Mouse (Mus musculus): ENCODE data around the gene Npas2. TPM values are rescaled to one million over a fixed set of nuclear protein-coding genes. Genes with fewer than 3 reads are reported as not detected.

Gene Npas2
- polyA plus RNA-seq, 1 experiment from 2014 or later = 0.28 TPM

DNA sequence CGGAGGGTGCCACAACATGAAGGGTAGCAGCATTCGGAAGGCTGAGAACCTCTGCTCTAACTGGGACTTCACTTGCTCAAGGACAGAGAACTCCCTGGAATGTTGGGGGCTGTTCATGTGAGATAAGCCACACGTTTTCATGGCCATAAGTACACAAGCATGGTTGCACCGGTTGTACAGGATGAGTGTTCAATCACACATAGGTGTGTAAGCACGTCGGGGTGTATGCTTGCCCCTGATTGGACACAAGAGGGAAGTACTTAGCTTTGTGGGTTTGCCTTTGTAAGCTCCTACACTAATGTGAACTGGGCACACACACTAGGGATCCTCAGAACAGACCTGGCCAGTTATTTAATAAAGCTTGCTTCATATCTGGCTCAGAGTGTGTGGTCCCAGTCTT, 204.8 kb downstream of the Npas2 start:
- Histone ChIP-seq H3K4me3 (replicated peaks) (no peak overlapping the region), H3K27me3 (no peaks in the 10 kb centered on the region), H3K36me3 (replicated peaks) (peaks cover 42% of the 10 kb centered on the region), H3K27ac (replicated peaks) (no peak overlapping the region), H3K4me1 (replicated peaks) (peaks cover 28% of the 10 kb centered on the region), H3K9me3 (replicated peaks) (0 out of 2 replicates have a peak, but pooled peaks cover 4% of the 10 kb centered on the region), H3K4me2 (no peak overlapping the region), H3K9ac (no peak overlapping the region)
- no peak for ATAC-seq (ENCODE audit: insufficient read depth)
- WGBS (ENCODE audit: insufficient replicate concordance) = 57% methylated on average over 6 of the region's 6 CpGs

- no peak overlapping the region for H3K4me3 ChIP-seq (replicated peaks)
- 79% methylated on average over 4 of the region's 4 CpGs for WGBS (ENCODE audit: insufficient replicate concordance)
- H3K4me1 ChIP-seq (replicated peaks) = peaks cover 22% of the 10 kb centered on the region
- H3K4me2 ChIP-seq = no peak overlapping the region
- H3K36me3 ChIP-seq (replicated peaks) = peaks cover 38% of the 10 kb centered on the region
- no peak overlapping the region for H3K9ac ChIP-seq
- 0 out of 2 replicates have a peak, but pooled peaks cover 4% of the 10 kb centered on the region for H3K9me3 ChIP-seq (replicated peaks)
- H3K27me3 ChIP-seq = no peaks in the 10 kb centered on the region
- no peak for ATAC-seq (ENCODE audit: insufficient read depth)
- no peak overlapping the region for H3K27ac ChIP-seq (replicated peaks)
Observed at GRCm38 (mm10) chr1:39399228-39399627, 205.7 kb downstream of the Npas2 start.

- Histone ChIP-seq H3K4me3 (replicated peaks) (no peak overlapping the region), H3K36me3 (replicated peaks) (peaks cover 37% of the 10 kb centered on the region), H3K4me1 (replicated peaks) (peaks cover 13% of the 10 kb centered on the region)
Observed at GRCm38 (mm10) chr1:39400173-39400572, 206.6 kb downstream of the Npas2 start.

DNA sequence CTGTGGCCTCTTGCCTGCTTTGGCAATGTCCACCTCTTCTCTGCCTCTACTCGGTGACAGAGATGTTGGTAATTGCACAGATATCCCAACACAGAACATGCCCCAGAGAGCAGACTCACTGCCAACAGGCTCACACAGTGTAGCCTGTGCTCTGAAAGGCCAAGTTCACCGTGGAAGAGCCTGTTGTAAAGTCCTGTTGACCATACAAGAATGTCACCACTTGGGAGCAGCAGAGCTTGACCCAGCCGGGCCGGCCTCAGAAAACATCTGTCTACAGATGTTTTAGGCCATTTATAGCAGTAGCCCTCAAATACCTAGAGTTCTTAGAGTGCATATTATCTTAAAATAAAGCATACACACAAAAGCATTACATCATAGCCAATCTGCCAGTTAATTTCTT, 213.6 kb downstream of the Npas2 start:
- no peak overlapping the region for H3K4me2 ChIP-seq
- ATAC-seq (ENCODE audit: insufficient read depth) = no peak
- no peak overlapping the region for H3K9ac ChIP-seq
- no peak overlapping the region for H3K4me3 ChIP-seq (replicated peaks)
- H3K27ac ChIP-seq (replicated peaks) = no peak overlapping the region
- H3K27me3 ChIP-seq = no peaks in the 10 kb centered on the region
- WGBS (ENCODE audit: insufficient replicate concordance) = 69% methylated on average over 4 of the region's 4 CpGs
- no peaks in the 10 kb centered on the region for H3K9me3 ChIP-seq (replicated peaks)
- peaks cover 10% of the 10 kb centered on the region for H3K36me3 ChIP-seq (replicated peaks)
- H3K4me1 ChIP-seq (replicated peaks) = peaks cover 24% of the 10 kb centered on the region

More at GRCm38 (mm10) chr1:39400173-39400572, 206.6 kb downstream of the Npas2 start:
- H3K9me3 ChIP-seq (replicated peaks) = 0 out of 2 replicates have a peak, but pooled peaks cover 4% of the 10 kb centered on the region
- no peaks in the 10 kb centered on the region for H3K27me3 ChIP-seq
- H3K4me2 ChIP-seq = no peak overlapping the region
- no peak overlapping the region for H3K27ac ChIP-seq (replicated peaks)
- H3K9ac ChIP-seq = no peak overlapping the region
- WGBS (ENCODE audit: insufficient replicate concordance) = 53% methylated on average over 3 of the region's 3 CpGs
- no peak for ATAC-seq (ENCODE audit: insufficient read depth)

- Histone ChIP-seq H3K4me1 (replicated peaks) (peaks cover 24% of the 10 kb centered on the region), H3K4me3 (replicated peaks) (no peak overlapping the region), H3K36me3 (replicated peaks) (no peaks in the 10 kb centered on the region), H3K9me3 (replicated peaks) (no peaks in the 10 kb centered on the region), H3K9ac (no peak overlapping the region), H3K27me3 (no peaks in the 10 kb centered on the region), H3K4me2 (0 out of 2 replicates have a peak overlapping the region, but pooled peaks have one; percentile 13), H3K27ac (replicated peaks) (no peak overlapping the region)
- ATAC-seq (ENCODE audit: insufficient read depth) = no peak
- WGBS (ENCODE audit: insufficient replicate concordance) = 76% methylated on average over 6 of the region's 6 CpGs
Observed at GRCm38 (mm10) chr1:39408123-39408522, 214.6 kb downstream of the Npas2 start.

DNA sequence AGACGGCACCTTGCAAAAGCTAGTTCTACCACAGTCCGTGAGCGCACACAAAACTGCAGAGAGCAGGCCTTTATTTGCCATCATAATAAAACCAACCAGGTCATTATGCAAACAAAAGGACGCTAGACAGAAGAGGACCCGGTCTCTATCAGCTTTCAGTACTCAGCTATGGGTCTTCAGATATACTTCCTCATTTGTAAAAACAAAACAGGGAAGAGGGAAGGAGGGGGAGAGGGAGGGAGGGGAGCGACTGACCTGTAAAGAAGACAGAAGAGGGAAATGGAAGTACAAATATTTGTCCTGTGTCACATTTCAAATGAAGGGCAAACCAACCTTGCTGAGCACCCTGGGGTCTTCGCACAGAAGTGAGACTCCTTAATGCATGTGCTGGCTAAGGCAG, 215.1 kb downstream of the Npas2 start:
- WGBS (ENCODE audit: insufficient replicate concordance) = 44% methylated on average over 7 of the region's 7 CpGs
- no peak for ATAC-seq (ENCODE audit: insufficient read depth)
- Histone ChIP-seq H3K27ac (replicated peaks) (no peak overlapping the region), H3K9ac (no peak overlapping the region), H3K36me3 (replicated peaks) (no peaks in the 10 kb centered on the region), H3K4me1 (replicated peaks) (peaks cover 24% of the 10 kb centered on the region), H3K9me3 (replicated peaks) (no peaks in the 10 kb centered on the region), H3K4me2 (0 out of 2 replicates have a peak overlapping the region, but pooled peaks have one; percentile 13), H3K4me3 (replicated peaks) (no peak overlapping the region), H3K27me3 (no peaks in the 10 kb centered on the region)

GRCm38 (mm10) chr1:39410085-39410821, 216.7 kb downstream of the Npas2 start:
- H3K36me3 ChIP-seq (replicated peaks) = no peaks in the 10 kb centered on the region
- H3K9me3 ChIP-seq (replicated peaks) = no peaks in the 10 kb centered on the region
- 85% methylated on average over 19 of the region's 19 CpGs for WGBS (ENCODE audit: insufficient replicate concordance)
- no peak for ATAC-seq (ENCODE audit: insufficient read depth)
- H3K27ac ChIP-seq (replicated peaks) = no peak overlapping the region
- no peak overlapping the region for H3K4me3 ChIP-seq (replicated peaks)
- H3K4me2 ChIP-seq = no peak overlapping the region
- H3K27me3 ChIP-seq = no peaks in the 10 kb centered on the region
- H3K9ac ChIP-seq = no peak overlapping the region
- peaks cover 20% of the 10 kb centered on the region for H3K4me1 ChIP-seq (replicated peaks)

Small RNA genes lying within 50 kb of the gene (microRNA-seq; reads per million reads assigned to microRNA genes)
- gene Mir6349 = not detected

Other genes with a start within 250 kb of the Npas2 start
- 32.6 and 38.1 TPM in 2 replicates for gene Pdcl3, start 208.1 kb upstream of the Npas2 start, polyA plus RNA-seq (2015; fragmentation: Nextera tagmentation; extraction: Ambion mirVana)
- gene Rpl31, start 174.1 kb downstream of the Npas2 start, polyA plus RNA-seq (2015; fragmentation: Nextera tagmentation; extraction: Ambion mirVana) = 238 and 288 TPM in 2 replicates